Mouse (Mus musculus) CH12.LX (cell line): ENCODE results near the gene Slpi. TPM values are rescaled to one million over a fixed set of nuclear protein-coding genes. Genes with fewer than 3 reads are reported as not detected.

Source experiments
- DNase-seq: peaks from one replicate; pipeline ENCODE4 v3.0.0-alpha.2; 2013; ENCODE audit errors: extremely low read depth
- H3K27ac ChIP-seq: 2 replicates; pipeline ENCODE4 v1.5.1; 2012; ENCODE audit warnings: low read depth, mild to moderate bottlenecking, control low read depth, moderate library complexity; ENCODE audit not compliant: insufficient read depth
- H3K27me3 ChIP-seq: replicated peaks from 2 replicates; pipeline ENCODE3; 2012; ENCODE audit warnings: inconsistent platforms
- H3K36me3 ChIP-seq, 2 experiments: replicated peaks in 1 of 2; 2 replicates each; pipeline versions ENCODE3 to v1.6.1; 2012; ENCODE audit warnings: inconsistent platforms in 1 of 2, low read length in 1 of 2, mild to moderate bottlenecking in 1 of 2, mixed read lengths in 1 of 2, moderate library complexity in 1 of 2; ENCODE audit not compliant: control insufficient read depth in 1 of 2, insufficient read depth in 1 of 2
- H3K4me1 ChIP-seq, 2 experiments: 2 replicates each; pipeline ENCODE4 v1.6.1; 2012; ENCODE audit warnings: inconsistent platforms in 1 of 2, moderate library complexity in 1 of 2; ENCODE audit not compliant: insufficient read depth in 2 of 2, control insufficient read depth in 1 of 2
- H3K4me2 ChIP-seq: 2 replicates; pipeline ENCODE4 v1.6.1; 2012; ENCODE audit warnings: low read depth, mild to moderate bottlenecking, control low read depth; ENCODE audit not compliant: poor library complexity, insufficient read depth, severe bottlenecking
- H3K4me3 ChIP-seq, 3 experiments: fragments of 150-350 bp in 1 of 3; sonication (generic) in 1 of 3; replicated peaks in 1 of 3; 2 replicates each; pipeline versions ENCODE3 to v1.5.1; 2011 to 2012; ENCODE audit warnings: low read depth in 2 of 3, low read length in 2 of 3, mild to moderate bottlenecking in 2 of 3, moderate library complexity in 2 of 3, control low read depth in 1 of 3, improper control_type of control experiment in 1 of 3, inconsistent platforms in 1 of 3, mixed read lengths in 1 of 3; ENCODE audit not compliant: poor library complexity in 1 of 3
- H3K79me2 ChIP-seq: replicated peaks from 2 replicates; pipeline ENCODE4 v1.6.1; 2012; ENCODE audit warnings: mild to moderate bottlenecking, moderate library complexity; ENCODE audit not compliant: control insufficient read depth, poor library complexity, insufficient read depth, severe bottlenecking; ENCODE audit errors: extremely low read depth
- H3K9ac ChIP-seq: 2 replicates; pipeline ENCODE4 v1.6.1; 2012; ENCODE audit warnings: low read depth, mild to moderate bottlenecking, control low read depth, moderate library complexity; ENCODE audit not compliant: insufficient read depth
- H3K9me3 ChIP-seq: replicated peaks from 2 replicates; pipeline ENCODE3; 2012; ENCODE audit warnings: low read length, inconsistent platforms, mixed read lengths
- BHLHE40 ChIP-seq: IDR thresholded peaks from 2 replicates; pipeline ENCODE4 v1.6.1; 2011; ENCODE audit warnings: mild to moderate bottlenecking, low read depth, low read length, improper control_type of control experiment
- CHD1 ChIP-seq: IDR thresholded peaks from 2 replicates; pipeline ENCODE4 v1.6.1; 2012; ENCODE audit warnings: low read depth, low read length, improper control_type of control experiment, inconsistent platforms
- CHD2 ChIP-seq: IDR thresholded peaks from 2 replicates; pipeline ENCODE4 v1.6.1; 2011; ENCODE audit warnings: low read length, improper control_type of control experiment
- CTCF ChIP-seq, 2 experiments: IDR thresholded peaks in 1 of 2; conservative IDR thresholded peaks in 1 of 2; 2 replicates each; pipeline ENCODE4 v1.5.1; 2011 to 2012; ENCODE audit warnings: low read depth in 2 of 2, low read length in 2 of 2, improper control_type of control experiment in 1 of 2, inconsistent platforms in 1 of 2, mild to moderate bottlenecking in 1 of 2, moderate library complexity in 1 of 2
- E2F4 ChIP-seq: IDR thresholded peaks from 2 replicates; pipeline ENCODE4 v1.6.1; 2011; ENCODE audit warnings: low read depth, low read length, improper control_type of control experiment; ENCODE audit not compliant: insufficient replicate concordance
- ELF1 ChIP-seq: IDR thresholded peaks from 2 replicates; pipeline ENCODE4 v1.6.1; 2014; ENCODE audit warnings: low read depth, mild to moderate bottlenecking, inconsistent platforms, low read length, improper control_type of control experiment
- EP300 ChIP-seq: IDR thresholded peaks from 2 replicates; pipeline ENCODE4 v1.6.1; 2011; ENCODE audit warnings: low read length, improper control_type of control experiment
- ETS1 ChIP-seq: conservative IDR thresholded peaks from 2 replicates; pipeline ENCODE4 v1.6.1; 2012; ENCODE audit warnings: low read depth, mild to moderate bottlenecking, inconsistent platforms, low read length, improper control_type of control experiment, moderate library complexity
- GABPA ChIP-seq: IDR thresholded peaks from 2 replicates; pipeline ENCODE4 v1.6.1; 2012; ENCODE audit warnings: low read depth, low read length, improper control_type of control experiment, inconsistent platforms; ENCODE audit not compliant: insufficient replicate concordance
- HCFC1 ChIP-seq: IDR thresholded peaks from 2 replicates; pipeline ENCODE4 v1.6.1; 2012; ENCODE audit warnings: low read depth, mild to moderate bottlenecking, inconsistent platforms, low read length, improper control_type of control experiment
- IRF4 ChIP-seq: IDR thresholded peaks from 2 replicates; pipeline ENCODE4 v1.6.1; 2014; ENCODE audit warnings: low read depth, mild to moderate bottlenecking, inconsistent platforms, low read length, improper control_type of control experiment
- JUN ChIP-seq: IDR thresholded peaks from 2 replicates; pipeline ENCODE4 v1.6.1; 2011; ENCODE audit warnings: low read depth, mild to moderate bottlenecking, low read length, improper control_type of control experiment, moderate library complexity; ENCODE audit not compliant: insufficient read depth
- JUND ChIP-seq: conservative IDR thresholded peaks from 2 replicates; pipeline ENCODE4 v1.6.1; 2011; ENCODE audit warnings: low read depth, low read length, improper control_type of control experiment
- KAT2A ChIP-seq: IDR thresholded peaks from 2 replicates; pipeline ENCODE4 v1.6.1; 2012; ENCODE audit warnings: low read length, improper control_type of control experiment, inconsistent platforms; ENCODE audit not compliant: insufficient replicate concordance
- MAFK ChIP-seq: IDR thresholded peaks from 2 replicates; pipeline ENCODE4 v1.6.1; 2011; ENCODE audit warnings: low read length, improper control_type of control experiment; ENCODE audit not compliant: insufficient replicate concordance
- MAX ChIP-seq: IDR thresholded peaks from 2 replicates; pipeline ENCODE4 v1.6.1; 2011; ENCODE audit warnings: low read length, improper control_type of control experiment
- MAZ ChIP-seq: IDR thresholded peaks from 2 replicates; pipeline ENCODE4 v1.6.1; 2012; ENCODE audit warnings: low read depth, mild to moderate bottlenecking, inconsistent platforms, low read length, improper control_type of control experiment, moderate library complexity
- MEF2A ChIP-seq: IDR thresholded peaks from 2 replicates; pipeline ENCODE4 v1.6.1; 2014; ENCODE audit warnings: low read depth, mild to moderate bottlenecking, inconsistent platforms, low read length, improper control_type of control experiment, borderline replicate concordance
- MXI1 ChIP-seq: IDR thresholded peaks from 2 replicates; pipeline ENCODE4 v1.6.1; 2011; ENCODE audit warnings: mild to moderate bottlenecking, low read depth, low read length, improper control_type of control experiment
- MYC ChIP-seq: IDR thresholded peaks from 2 replicates; pipeline ENCODE4 v1.6.1; 2011; ENCODE audit warnings: low read depth, mild to moderate bottlenecking, improper control_type of control experiment, low read length
- NELFE ChIP-seq: IDR thresholded peaks from 2 replicates; pipeline ENCODE4 v1.6.1; 2011; ENCODE audit warnings: low read depth, low read length, improper control_type of control experiment
- NRF1 ChIP-seq: IDR thresholded peaks from 2 replicates; pipeline ENCODE4 v1.6.1; 2014; ENCODE audit warnings: low read depth, mild to moderate bottlenecking, inconsistent platforms, low read length, improper control_type of control experiment, moderate library complexity
- PAX5 ChIP-seq: IDR thresholded peaks from 2 replicates; pipeline ENCODE4 v1.6.1; 2012; ENCODE audit warnings: low read length, inconsistent platforms, mixed read lengths
- POLR2A ChIP-seq: IDR thresholded peaks from 2 replicates; pipeline ENCODE4 v1.6.1; 2011; ENCODE audit warnings: low read depth, mild to moderate bottlenecking, improper control_type of control experiment, low read length
- POLR2AphosphoS2 ChIP-seq: IDR thresholded peaks from 2 replicates; pipeline ENCODE4 v1.6.1; 2011; ENCODE audit warnings: low read depth, low read length, improper control_type of control experiment
- RAD21 ChIP-seq: IDR thresholded peaks from 2 replicates; pipeline ENCODE4 v1.6.1; 2011; ENCODE audit warnings: low read depth, mild to moderate bottlenecking, low read length, improper control_type of control experiment, moderate library complexity
- RCOR1 ChIP-seq: conservative IDR thresholded peaks from 2 replicates; pipeline ENCODE4 v1.6.1; 2012; ENCODE audit warnings: low read depth, mild to moderate bottlenecking, inconsistent platforms, low read length, improper control_type of control experiment
- SIN3A ChIP-seq: IDR thresholded peaks from 2 replicates; pipeline ENCODE4 v1.6.1; 2012; ENCODE audit warnings: low read length, improper control_type of control experiment, inconsistent platforms
- SMC3 ChIP-seq: IDR thresholded peaks from 2 replicates; pipeline ENCODE4 v1.6.1; 2011; ENCODE audit warnings: low read depth, low read length, improper control_type of control experiment
- TBP ChIP-seq: conservative IDR thresholded peaks from 2 replicates; pipeline ENCODE4 v1.6.1; 2011; ENCODE audit warnings: low read depth, low read length, improper control_type of control experiment
- TCF12 ChIP-seq: IDR thresholded peaks from 2 replicates; pipeline ENCODE4 v1.6.1; 2014; ENCODE audit warnings: low read depth, mild to moderate bottlenecking, inconsistent platforms, low read length, improper control_type of control experiment
- UBTF ChIP-seq: IDR thresholded peaks from 2 replicates; pipeline ENCODE4 v1.6.1; 2012; ENCODE audit warnings: low read depth, mild to moderate bottlenecking, inconsistent platforms, low read length, improper control_type of control experiment, moderate library complexity
- USF1 ChIP-seq: IDR thresholded peaks from 2 replicates; pipeline ENCODE4 v1.6.1; 2014; ENCODE audit warnings: low read depth, mild to moderate bottlenecking, inconsistent platforms, low read length, improper control_type of control experiment
- USF2 ChIP-seq: conservative IDR thresholded peaks from 2 replicates; pipeline ENCODE4 v1.6.1; 2011; ENCODE audit warnings: low read depth, low read length, improper control_type of control experiment
- ZC3H11A ChIP-seq: IDR thresholded peaks from 2 replicates; pipeline ENCODE4 v1.6.1; 2012; ENCODE audit warnings: low read depth, mild to moderate bottlenecking, inconsistent platforms, low read length, improper control_type of control experiment
- ZKSCAN1 ChIP-seq: IDR thresholded peaks from 2 replicates; pipeline ENCODE4 v1.6.1; 2012; ENCODE audit warnings: low read depth, inconsistent platforms, low read length, improper control_type of control experiment, borderline replicate concordance
- ZMIZ1 ChIP-seq: IDR thresholded peaks from 2 replicates; pipeline ENCODE4 v1.6.1; 2012; ENCODE audit warnings: low read depth, mild to moderate bottlenecking, inconsistent platforms, low read length, improper control_type of control experiment
- ZNF384 ChIP-seq: IDR thresholded peaks from 2 replicates; pipeline ENCODE4 v1.6.1; 2012; ENCODE audit warnings: low read depth, low read length, improper control_type of control experiment, inconsistent platforms
- dilution Hi-C: fragments of 300-500 bp; cut with MboI; formaldehyde crosslinking; loops from 2 replicates; pipeline ENCODE4 v1.14.3; 2020; ENCODE audit warnings: low sequenced_read_pairs; ENCODE audit not compliant: extremely low pct_unique_long_range_greater_than_20kb, extremely low pct_ligation_motif_present
- in situ Hi-C: fragments of 300-500 bp; cut with MboI; formaldehyde crosslinking; loops from 3 replicates; pipeline ENCODE4 v1.14.3; 2019; ENCODE audit warnings: low sequenced_read_pairs, low pct_ligation_motif_present, low pct_unique_long_range_greater_than_20kb, mixed read lengths
- polyA plus RNA-seq: library from polyadenylated mRNA; unstranded; fragments of >175 nt; gene quantifications from 2 replicates; pipeline ENCODE4 v1.2.1, GENCODE M21; 2012; ENCODE audit warnings: low read depth; ENCODE audit not compliant: insufficient read length
- total RNA-seq, 2 experiments: library from RNA; depleted of rRNA; stranded (reverse); fragments of 300-350 nt in 1 of 2; fragments of >200 nt in 1 of 2; gene quantifications; 2 replicates each; pipeline ENCODE4 v1.2.3; 2012 to 2014

The Slpi gene
- total and polyA plus RNA-seq, 3 experiments, result 0.38 to 2.7 (median 1.0) TPM

DNA sequence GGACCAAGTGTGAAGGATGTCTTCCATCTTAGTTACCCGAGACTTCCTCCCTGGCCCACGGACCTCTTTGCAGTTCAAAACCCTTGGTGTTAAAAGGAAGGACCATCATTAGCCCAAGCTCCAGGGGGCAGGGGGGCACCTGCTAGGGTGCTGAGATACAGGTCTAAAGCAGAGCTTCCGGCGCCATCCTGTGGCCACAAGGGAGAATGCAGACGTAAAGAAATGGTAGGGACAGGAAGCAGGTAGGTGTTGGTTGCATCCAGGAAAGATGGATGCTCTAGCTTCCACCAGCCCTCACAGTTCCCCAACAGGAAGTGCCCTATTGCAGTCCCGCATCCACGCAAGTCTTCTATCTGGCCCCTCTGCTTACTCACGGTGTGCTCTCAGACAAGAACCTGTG lies 1.9 kb downstream of the Slpi start:
- Histone ChIP-seq H3K9me3 (peaks cover 11% of the 10 kb centered on the region), H3K4me3 (peak overlapping the region; percentile 3 to 35 (median 22)), H3K9ac (no peak overlapping the region), H3K36me3 (no peaks in the 10 kb centered on the region), H3K27me3 (peaks cover 71% of the 10 kb centered on the region), H3K79me2 (no peaks in the 10 kb centered on the region), H3K4me1 (peaks cover 3 to 24% of the 10 kb centered on the region in 2 experiments; a peak in 3 of 4 replicates), H3K27ac (no peak overlapping the region), H3K4me2 (peak overlapping the region; percentile 74)
- peak; percentile 73 for TF ChIP-seq ELF1
- peak; percentile 36; the same call in 1 of the 2 replicates for TF ChIP-seq NRF1
- no peak for TF ChIP-seq CHD1
- no peak for TF ChIP-seq ZMIZ1
- TF ChIP-seq ZC3H11A, result no peak
- no peak for TF ChIP-seq EP300
- TF ChIP-seq MXI1, result no peak
- no peak for TF ChIP-seq MYC
- no peak for TF ChIP-seq ZKSCAN1
- TF ChIP-seq MAZ, result peak; percentile 64; the same call in 1 of the 2 replicates
- no peak for TF ChIP-seq SIN3A
- TF ChIP-seq GABPA, result no peak
- no peak for TF ChIP-seq JUN
- TF ChIP-seq NELFE, result peak; percentile 58; the same call in 1 of the 2 replicates
- TF ChIP-seq TCF12, result 0 out of 2 replicates have a peak, but pooled peaks have one; percentile 39
- TF ChIP-seq SMC3, result peak; percentile 74
- TF ChIP-seq CTCF (conservative IDR thresholded peaks at IDR 0.05 in 1 of 2, IDR thresholded peaks at IDR 0.05 in 1 of 2; ENCODE audit: low read depth in 2 of 2, low read length in 2 of 2), result peak; percentile 61 to 94
- no peak for TF ChIP-seq UBTF
- no peak for TF ChIP-seq RCOR1
- no peak for TF ChIP-seq MEF2A
- peak; percentile 24; the same call in 1 of the 2 replicates for TF ChIP-seq HCFC1
- TF ChIP-seq JUND, result no peak
- no peak for TF ChIP-seq USF2
- TF ChIP-seq PAX5, result no peak
- no peak for TF ChIP-seq MAFK
- no peak for TF ChIP-seq MAX
- no peak for TF ChIP-seq POLR2A
- TF ChIP-seq KAT2A, result no peak
- TF ChIP-seq POLR2AphosphoS2, result no peak
- peak; percentile 88 for TF ChIP-seq RAD21
- TF ChIP-seq CHD2, result 0 out of 2 replicates have a peak, but pooled peaks have one; percentile 17
- TF ChIP-seq USF1, result no peak
- no peak for TF ChIP-seq ETS1
- no peak for TF ChIP-seq ZNF384
- no peak for TF ChIP-seq TBP
- 0 out of 2 replicates have a peak, but pooled peaks have one; percentile 11 for TF ChIP-seq IRF4
- TF ChIP-seq BHLHE40, result no peak
- no peak for TF ChIP-seq E2F4
- dilution Hi-C loops, result no loop called here
- in situ Hi-C loops, result no loop called here
- DNase-seq, result peak; percentile 79
